Mouse (Mus musculus) heart, postnatal 4 days (tissue): Measurements from ENCODE around the gene Irgm2. TPM values are rescaled to one million over a fixed set of nuclear protein-coding genes. Genes with fewer than 3 reads are reported as not detected.
"Not testable (repeated sequence)": the region's sequence is repeated elsewhere in the genome, so short reads cannot be mapped to it uniquely, and the experiment has no call there.

Experiments used
- DNase-seq: peaks from one replicate; pipeline ENCODE4 v3.0.0; 2021
- total RNA-seq, 2 experiments: library from RNA; stranded (reverse); gene quantifications; 2 replicates each; pipeline ENCODE4 v1.2.3; 2021

Irgm2 gene
- total RNA-seq, 2 experiments from 2014 or later, result 4.4 to 4.8 TPM

DNA sequence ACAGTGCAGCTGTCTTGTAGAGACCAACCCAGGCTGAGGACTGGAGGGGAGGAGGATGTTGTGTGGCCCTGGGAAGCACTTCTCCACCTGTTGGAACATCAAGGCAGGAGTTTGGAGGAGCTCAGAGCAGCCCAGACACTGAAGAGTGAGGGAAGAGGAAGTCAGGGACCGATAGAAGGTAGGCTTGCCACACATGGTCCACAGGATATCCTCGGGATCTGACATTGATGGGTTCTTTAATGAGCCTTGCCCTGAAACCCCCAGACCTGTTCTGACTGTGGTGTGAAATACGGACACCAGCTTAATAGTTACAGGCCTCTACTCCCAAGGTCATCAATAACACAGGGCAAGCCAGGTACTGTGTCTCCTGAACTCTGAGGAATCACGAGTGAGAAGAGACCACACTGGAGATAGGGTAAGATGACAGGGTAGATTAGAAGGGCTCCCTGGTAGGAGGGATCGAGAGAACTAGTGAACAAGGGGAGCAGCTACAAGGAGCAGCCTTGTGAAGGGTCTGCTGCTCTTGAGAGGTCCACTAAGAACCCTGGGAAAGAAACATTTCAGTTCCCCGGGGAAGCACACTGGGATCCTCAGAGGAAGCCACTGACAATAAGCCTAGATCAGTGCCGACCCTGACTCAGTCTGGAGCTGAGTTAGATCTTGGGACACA, 14.4 kb downstream of the Irgm2 start:
- DNase-seq, result no peak

DNA sequence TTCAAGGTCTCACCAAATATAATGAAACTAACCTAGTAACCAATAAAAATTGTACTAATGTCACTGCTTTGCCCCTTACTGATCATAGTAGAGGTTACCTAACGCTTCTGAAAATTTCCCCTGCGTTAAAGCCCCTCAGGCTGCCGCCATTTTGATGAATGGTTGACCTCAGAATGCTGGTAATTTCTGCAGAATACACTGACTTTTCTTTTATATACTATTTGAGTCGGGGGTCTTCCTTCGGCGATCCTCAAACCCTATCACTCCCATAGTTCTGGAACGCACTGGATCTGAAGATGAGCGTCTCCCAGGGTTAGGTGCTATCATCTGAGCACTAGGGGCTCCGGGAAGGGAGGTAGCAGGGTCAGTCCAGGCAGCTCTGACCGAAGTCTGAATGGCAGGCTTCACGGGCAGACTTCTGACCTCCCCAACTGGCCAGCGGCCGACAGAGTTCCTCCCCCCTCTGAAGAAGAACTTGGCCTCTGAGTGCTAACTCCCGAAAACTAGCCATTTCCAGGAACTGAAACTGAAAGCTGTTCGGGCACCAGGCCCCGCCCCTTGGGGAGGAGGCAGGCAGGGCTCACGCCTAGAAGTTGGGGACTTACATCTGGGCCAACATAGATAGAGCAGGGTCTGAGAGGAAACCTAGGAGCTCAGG, 15.1 kb downstream of the Irgm2 start:
- peak; percentile 85 for DNase-seq

DNA sequence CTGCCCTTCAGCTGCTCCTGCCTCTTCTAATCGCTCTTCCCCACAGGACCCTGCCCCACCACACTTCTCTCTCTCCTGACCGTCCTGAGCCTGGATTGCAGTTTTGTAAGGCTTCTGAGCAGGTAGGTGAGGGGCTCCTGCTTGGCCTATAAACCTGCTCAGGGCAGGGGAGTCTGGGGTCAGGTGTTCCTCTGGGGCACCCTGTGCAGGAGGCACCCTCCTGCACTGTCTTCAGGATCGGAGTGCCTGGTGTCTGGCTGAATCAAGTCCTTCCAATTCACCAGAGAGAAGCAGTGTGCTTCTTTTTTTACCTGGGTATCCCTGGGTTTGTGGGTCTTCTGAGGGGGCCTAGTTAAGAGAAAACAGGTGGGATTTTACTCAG, 15.6 kb downstream of the Irgm2 start:
- DNase-seq, result not testable (repeated sequence)

DNA sequence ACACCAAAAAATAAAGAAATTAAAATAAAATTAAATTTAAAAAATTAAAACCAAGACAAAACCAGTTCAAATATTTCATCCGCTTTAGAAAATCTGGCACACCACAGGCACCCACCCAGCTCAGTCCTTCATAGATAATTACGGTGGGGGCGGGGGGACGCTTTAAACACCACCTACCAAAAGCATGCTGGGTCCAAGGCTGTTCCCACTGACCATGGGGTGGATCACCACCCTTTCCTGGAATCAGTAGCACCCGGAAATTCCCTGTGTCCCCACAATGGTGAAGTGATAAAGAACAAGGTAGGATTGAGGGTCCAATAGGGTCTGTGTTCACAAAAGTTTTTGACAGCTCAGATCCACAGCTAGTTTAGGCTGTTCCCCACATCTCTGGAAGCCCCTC, 16.4 kb downstream of the Irgm2 start:
- DNase-seq, result no peak

DNA sequence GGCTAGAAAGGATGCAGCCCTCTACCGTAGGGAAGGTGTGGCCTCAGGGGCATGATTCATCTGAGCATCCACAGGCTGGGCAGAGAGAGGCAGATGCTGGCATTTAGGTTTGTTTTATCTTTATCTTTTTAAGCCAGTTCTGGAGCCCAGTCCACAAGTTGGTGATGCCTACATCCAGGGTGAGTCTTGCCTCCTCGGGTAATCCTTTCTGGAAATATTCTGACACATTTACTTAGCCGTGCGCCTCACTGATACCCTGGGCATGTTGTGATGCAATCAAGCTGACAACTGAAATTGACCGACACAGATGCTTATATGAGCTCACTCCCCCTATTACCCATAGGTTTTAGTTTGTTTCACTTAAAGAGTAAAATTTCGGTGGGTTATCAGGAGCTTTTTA, 17.4 kb downstream of the Irgm2 start:
- DNase-seq, result no peak

DNA sequence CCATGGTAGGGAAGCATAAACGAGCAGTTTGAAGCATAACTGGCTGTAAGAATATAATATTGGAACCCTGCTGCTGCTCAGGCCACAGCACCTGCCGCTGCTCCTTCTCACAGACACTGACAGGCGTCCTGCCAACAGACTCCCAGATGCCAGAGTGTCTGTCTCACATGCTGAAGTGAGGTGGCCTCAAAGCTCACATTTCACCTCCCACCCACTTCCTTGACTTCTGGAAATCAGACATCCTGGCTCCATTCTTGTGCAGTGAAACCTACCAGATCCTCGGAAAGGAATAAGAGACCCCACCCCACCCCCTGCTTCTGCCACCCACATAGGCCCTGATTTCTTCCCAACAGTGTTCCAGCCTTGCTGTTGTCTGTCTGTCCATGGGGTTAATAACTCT, 24.3 kb downstream of the Irgm2 start:
- DNase-seq, result peak; percentile 69

DNA sequence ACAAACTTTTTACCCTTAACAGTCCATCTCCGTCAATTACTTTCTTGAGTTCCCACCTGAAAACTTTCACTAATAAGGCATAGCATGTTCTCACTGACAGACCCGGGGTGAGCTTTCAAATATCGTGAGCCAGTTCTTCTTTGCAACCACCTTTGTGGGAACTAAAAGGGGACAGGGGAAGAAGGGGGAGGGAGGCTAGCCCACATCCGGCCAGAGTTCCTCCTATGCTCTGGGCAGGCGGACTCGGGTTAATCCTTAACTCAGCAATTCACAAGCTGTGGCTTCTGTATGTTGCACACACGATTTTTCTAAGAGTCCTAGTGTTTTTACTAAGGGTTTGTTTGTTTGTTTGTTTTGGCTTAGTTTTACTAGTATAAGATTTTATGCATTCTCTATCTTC, 24.9 kb downstream of the Irgm2 start:
- no peak for DNase-seq

DNA sequence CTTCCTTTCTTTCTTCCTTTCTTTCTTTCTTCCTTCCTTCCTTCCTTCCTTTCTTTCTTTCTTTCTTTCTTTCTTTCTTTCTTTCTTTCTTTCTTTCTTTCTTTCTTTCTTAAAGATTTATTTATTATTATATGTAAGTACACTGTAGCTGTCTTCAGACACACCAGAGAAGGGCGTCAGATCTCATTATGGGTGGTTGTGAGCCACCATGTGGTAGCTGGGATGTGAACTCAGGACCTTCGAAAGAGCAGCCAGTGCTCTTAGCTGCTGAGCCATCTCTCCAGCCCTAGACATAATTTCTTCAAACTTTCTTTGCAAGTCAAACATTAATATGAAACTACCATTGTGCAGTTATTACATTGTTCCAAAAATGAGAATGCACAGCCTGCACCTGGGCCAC, 25.5 kb downstream of the Irgm2 start:
- DNase-seq, result not testable (repeated sequence)

DNA sequence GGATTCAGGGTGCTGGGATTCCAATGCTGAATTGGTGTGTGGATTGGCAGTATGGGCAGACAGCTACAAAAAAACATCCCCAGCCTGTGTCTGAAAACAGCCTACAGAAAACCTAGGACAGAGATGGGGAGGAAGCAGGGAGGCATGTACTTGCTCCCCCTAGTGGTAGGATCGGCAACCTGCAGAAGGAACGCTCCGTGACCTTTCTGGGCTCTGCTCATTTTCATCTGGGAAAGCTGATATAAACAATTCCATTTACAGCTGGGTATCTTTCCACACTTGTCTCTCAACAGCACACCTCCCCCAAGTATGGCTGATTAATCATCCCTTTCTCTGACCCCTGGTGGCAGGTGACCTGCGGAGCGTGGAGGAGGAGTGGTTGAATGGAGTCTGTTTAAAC, 26.2 kb downstream of the Irgm2 start:
- peak; percentile 87 for DNase-seq

DNA sequence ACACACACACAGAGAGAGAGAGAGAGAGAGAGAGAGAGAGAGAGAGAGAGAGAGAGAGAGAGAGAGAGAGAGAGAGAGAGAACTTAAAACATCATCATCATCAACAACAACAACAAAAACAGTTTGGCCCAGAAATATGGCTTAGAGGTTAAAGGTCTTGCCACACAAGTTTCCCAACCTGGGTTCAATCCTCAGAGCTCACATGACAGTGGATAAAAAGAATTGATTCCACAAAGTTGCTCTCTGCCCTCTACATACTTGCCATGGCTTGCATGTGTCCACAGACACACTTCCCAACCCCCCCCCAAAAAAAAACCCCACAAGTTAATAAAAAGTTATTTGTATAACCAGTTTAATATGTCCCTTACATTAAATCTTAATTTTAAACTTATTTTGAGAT, 27.0 kb downstream of the Irgm2 start:
- DNase-seq, result no peak

DNA sequence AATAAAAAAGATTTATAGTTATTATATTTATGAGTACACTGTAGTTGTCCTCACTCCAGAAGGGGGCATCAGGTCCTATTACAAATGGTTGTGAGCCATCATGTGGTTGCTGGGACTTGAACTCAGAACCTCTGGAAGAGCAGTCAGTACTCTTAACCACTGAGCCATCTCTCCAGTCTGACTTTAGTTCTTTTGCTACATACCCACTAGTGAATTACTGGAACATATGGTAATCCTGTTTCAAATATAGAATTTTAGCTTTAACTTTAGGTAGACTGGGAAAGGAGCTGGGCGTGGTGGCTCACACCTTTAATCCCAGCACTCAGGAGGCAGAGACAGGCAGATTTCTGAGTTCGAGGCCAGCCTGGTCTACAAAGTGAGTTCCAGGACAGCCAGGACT, 28.6 kb downstream of the Irgm2 start:
- DNase-seq, result not testable (repeated sequence)

DNA sequence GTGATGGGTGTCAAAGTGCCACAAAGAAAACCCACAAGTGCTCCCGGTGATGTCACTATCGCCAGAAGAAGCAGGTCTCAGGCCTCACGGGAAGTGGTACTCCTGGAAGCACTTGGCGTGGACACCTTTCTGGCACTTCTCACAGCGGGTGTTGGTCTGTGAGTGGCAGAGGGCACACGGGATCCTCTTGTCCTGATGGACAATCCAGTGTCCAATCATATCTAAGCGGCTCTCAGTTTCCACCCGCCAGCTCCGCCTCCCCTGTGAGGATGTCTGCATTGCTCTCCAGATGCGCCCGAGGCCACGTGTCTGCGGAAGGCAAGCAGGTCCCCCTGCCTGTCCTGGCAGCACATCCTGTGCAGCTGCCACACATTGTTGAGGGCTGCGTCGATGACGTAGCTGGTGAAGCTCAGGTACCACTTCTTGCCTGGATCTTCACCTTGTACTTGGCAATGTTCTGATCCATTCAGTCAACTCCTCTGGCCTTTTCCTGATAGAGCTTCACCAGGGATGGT, 31.0 kb downstream of the Irgm2 start:
- no peak for DNase-seq

DNA sequence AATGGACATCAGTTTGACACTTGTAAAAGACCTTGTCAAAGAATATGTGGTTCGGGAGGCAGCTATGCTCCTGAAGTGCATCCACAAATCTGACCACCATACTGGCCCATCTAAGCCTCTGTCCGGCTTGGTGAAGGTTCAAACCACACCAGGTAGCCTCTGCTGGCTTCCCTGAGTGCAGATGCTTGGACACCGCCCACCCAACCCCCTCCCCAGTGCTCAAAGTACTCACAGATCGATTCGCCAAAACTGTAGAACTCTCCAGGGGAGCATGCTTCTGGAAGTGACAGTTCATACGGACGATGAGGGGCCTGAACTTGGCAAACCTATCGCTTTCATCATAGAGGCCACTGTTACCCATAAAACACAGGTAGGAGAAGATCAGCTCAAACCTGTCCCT, 31.7 kb downstream of the Irgm2 start:
- DNase-seq, result no peak

DNA sequence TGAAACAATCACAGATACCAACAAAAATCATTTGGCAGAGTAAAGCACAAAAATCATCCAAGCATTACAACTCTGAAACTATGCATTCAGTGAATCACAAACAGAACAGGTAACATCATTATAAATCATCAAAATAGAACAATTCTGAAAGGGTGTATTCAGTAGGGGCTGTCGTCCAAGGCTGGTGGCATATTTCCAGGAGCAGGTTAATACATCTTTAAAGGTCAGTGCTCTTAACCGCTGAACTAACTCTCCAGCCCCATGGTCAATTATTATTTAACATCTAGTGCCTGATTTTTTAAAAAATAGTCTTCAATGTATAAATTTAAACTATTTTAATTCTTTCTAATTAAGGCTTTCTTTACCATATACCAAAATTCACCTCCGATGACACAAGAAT, 35.1 kb downstream of the Irgm2 start:
- DNase-seq, result not testable (repeated sequence)

DNA sequence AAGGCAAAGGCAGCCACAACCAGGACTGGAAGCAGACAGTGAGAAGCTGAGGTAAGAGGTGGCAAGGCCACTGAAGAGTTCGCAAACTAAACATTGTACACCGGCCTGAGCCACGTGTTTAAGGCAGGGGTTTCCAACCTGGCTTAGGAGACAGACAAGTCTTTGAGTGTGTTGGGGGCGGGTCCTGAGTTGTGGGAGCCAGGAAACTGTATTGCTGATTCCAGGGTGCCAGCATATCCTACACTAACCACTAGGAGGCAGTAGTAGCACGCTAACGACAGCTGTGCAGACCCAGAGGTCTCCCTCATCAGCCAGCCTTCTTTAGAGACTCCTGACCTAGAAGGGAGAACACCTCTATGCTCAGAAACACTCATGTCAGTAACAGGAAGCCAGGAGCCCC, 35.7 kb downstream of the Irgm2 start:
- peak; percentile 52 for DNase-seq

DNA sequence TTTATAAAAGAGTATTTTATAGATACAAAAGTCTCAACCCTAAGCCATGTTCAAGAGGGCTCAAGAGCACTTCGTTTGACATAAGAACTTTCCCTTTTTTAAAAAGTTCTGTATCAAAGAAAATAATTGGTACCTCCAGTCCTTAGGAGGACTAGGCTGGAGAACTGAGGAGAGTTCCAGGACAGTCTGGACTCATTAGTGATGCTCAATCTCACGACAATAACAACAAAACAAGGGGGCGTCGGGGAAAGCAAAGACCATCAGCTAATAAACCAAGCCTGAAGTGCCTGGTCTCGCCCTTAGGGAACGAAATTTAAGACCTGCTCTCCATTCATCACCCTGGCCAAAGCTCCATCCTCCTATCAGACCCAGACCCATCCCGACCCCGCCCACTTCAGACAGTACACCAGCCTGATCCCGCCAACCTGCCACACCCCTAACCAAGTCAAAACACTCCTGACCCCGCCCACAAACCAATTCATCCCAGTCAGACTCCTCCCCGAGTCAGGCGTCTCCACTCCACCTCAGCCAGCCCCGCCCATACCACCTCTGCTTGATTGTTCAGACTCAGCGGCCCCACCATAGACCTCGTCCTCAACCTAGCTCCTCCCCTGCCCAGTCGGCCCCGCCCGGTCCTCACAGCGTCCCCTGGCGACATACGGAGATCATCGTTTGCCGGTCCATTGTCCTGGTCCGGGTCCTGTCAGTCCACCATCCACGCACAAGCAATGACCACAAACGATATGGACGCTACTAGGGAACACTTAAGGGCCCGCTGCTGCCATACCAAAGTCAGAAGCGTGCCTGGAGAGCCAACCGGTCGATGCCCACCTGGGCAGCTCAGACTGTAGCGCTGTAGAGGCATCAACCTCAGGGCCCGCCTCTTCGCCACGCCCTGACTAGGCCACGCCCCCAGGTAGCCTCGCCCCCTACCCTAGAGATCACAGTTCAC, 39.7 kb downstream of the Irgm2 start:
- peak; percentile 49 for DNase-seq

DNA sequence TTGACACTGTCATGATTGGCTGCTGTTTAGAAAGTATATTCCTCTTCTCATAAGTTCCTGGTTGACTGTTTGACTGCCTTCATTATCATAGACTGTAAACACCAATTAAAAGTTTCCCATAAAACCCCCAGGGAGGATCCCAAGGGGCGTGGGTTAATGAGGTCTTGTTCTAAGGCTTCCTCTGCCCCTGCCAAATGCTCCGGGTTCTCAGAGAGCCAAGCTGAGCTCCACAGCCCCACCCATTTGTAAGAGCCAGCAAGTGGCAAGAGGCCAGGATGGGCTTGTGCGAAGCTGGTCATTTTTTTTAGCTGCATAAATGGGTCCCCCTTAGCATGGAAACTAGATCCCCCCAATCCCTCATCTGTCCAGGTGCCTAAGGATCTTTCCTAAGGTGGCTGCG, 47.9 kb downstream of the Irgm2 start:
- peak; percentile 38 for DNase-seq

DNA sequence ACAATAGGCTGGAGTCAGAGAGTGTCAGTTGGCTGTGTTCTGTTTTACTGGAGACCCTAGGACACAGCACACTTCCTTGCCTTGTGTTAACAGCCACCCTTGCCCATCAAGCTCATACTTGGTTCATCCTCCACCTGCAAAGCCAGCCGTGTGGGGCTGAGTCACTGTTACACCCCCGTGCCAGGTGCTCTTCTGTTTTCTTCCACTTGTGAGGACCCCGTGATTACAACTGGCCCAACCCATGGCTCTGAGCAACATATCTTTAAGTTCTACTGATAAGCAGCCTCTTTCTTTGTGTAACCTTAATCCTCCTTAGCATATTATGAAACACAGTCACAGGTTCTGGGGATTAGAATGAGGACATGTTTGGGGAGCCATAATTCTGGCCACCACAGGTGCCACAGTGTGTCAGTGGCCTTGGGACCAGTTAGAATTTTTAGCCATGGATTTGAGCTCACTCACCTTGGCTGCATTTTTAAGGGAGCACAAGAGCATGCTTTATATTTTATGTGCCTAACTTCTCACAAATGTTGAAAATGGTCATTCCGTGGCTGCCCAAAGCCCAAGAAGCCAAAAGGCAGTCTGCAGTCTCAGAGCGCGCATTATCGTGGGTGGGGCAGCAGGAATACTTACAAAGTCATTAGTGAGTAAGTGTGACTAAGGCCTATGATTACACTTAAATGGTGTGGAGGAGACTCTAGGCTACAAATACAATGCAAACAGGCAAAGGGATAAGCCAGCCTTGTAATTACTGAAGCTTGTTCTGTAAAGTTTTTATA, 50.0 kb downstream of the Irgm2 start:
- no peak for DNase-seq

DNA sequence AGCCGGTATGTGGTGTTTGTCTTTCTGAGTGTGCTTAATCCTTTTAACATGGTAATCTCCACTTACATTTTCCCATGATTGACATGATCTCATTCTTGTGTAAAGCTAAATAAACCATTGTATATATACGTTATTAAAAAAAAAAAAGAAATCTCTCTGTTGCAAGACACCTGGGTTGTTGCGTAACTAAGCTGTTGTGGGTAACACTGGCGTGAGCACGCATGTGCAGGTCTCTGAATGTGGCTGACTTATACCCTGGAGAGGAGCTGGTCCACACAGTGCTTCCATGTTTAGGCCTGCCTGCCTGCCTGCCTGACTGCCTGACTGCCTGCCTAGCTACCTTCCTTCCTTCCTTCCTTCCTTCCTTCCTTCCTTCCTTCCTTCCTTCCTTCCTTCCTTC, 51.1 kb downstream of the Irgm2 start:
- no peak for DNase-seq

DNA sequence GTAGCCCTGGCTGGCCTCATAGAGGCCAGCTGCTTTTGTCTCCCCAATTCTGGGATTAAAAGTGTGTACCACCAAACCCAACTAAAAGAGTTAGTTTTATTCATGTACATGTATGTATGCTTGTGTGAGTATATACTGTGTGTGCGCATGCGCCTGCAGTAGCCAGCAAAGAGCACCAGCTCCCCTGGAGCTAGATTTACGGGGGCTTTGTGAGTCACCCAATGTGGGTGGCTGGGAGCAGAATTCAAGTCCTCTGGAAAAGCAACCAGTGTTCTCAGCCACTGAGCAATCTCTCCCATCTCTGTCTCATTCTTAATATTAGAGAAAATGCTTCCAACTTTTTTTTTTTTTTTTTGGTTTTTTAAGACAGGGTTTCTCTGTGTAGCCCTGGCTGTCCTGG, 55.0 kb downstream of the Irgm2 start:
- no peak for DNase-seq

DNA sequence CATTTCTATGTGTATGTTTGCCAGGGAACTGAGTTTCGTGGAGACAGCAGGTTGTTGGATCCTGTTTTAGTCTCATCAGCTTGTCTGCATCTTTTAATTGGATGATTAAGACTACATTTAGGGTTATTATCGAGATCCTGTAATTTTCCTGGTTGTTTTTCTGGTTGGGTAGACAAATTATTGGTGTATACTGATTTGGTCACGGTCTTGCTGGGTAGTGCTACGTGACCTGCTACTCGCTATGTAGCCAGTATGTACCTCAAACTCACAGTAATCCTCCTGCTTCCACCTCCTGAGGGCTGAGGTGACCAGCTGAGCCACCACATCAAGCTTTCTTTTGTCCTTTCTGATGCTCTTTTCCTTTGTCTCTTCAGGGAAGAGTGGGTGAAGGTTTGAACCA, 58.4 kb downstream of the Irgm2 start:
- DNase-seq, result no peak

DNA sequence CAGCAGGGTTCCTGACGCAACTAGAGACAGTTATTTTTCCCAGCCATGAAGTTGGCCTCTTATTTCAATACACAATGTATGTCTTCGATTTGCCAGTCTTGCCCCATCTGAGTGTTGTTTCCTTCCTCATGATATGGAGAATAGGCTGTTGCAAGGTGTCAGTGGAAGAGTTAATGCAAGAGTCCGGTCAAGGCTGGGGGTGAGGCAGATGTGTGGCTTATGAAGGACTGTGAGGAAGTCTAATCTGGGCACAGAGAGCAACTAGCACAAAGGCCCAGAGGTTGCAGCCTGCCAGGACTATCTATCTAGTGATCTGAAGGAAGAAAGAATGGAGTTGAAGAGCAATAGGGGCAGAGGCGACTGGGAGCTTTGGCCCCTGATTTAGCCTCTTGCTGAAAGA, 60.7 kb downstream of the Irgm2 start:
- DNase-seq, result no peak
